In genomic region chr14:45647175-45647574, GRCm38 (mm10) we compare ENCODE assay signal across 14 mouse cellular contexts.
"Had no signal": no experiment of that assay in that cellular context is flagged by ENCODE, and none has a peak within 500 bp of the region (broad histone marks: within the 10 kb centered on the region; RNA-seq: fewer than 3 reads in every experiment).

No protein-coding gene starts in this region.

- ATAC-seq: liver, postnatal 0 days; midbrain, embryonic 13.5 days had no signal

- H3K4me2 ChIP-seq: limb, embryonic 12.5 days; liver, embryonic 13.5 days; lung, embryonic 15.5 days; midbrain, embryonic 13.5 days had no signal

- DNase-seq: kidney, postnatal 10 days; kidney, postnatal 4 days; liver; liver, embryonic 13.5 days; liver, postnatal 0 days; lung, postnatal 14 days; right cerebral cortex, adult 18-20 months; right cerebral cortex, postnatal 25 days; thymus, postnatal 36 days had no signal

- H3K9ac ChIP-seq: limb, embryonic 12.5 days; liver, embryonic 13.5 days; liver, postnatal 0 days; lung, embryonic 15.5 days; midbrain, embryonic 13.5 days had no signal

- H3K4me3 ChIP-seq: layer of hippocampus, adult 2 months; limb, embryonic 12.5 days; liver, embryonic 13.5 days; lung, embryonic 15.5 days; midbrain, embryonic 13.5 days had no signal

- H3K36me3 ChIP-seq: limb, embryonic 12.5 days; lung, embryonic 15.5 days; midbrain, embryonic 13.5 days had no signal

- H3K27me3 ChIP-seq: limb, embryonic 12.5 days; liver, embryonic 13.5 days; lung, embryonic 15.5 days; midbrain, embryonic 13.5 days had no signal

- H3K4me1 ChIP-seq: lung, embryonic 15.5 days had no signal

- H3K27ac ChIP-seq: layer of hippocampus, adult 2 months; limb, embryonic 12.5 days; liver, embryonic 13.5 days; lung, embryonic 15.5 days; macrophage; midbrain, embryonic 13.5 days had no signal

- H3K9me3 ChIP-seq: limb, embryonic 12.5 days; liver, embryonic 13.5 days; lung, embryonic 15.5 days; midbrain, embryonic 13.5 days had no signal
